Mouse (Mus musculus) myocyte (in vitro differentiated cells): ENCODE data around the gene Cwc25. TPM values are rescaled to one million over a fixed set of nuclear protein-coding genes. Genes with fewer than 3 reads are reported as not detected.

ENCODE experiments used
- H3K27me3 ChIP-seq: one replicate; pipeline ENCODE4 v1.6.1; 2011; ENCODE audit not compliant: control insufficient read depth, insufficient read depth, insufficient read length
- H3K36me3 ChIP-seq: one replicate; pipeline ENCODE4 v1.6.1; 2011; ENCODE audit not compliant: control insufficient read depth, insufficient read depth
- H3K4me2 ChIP-seq: one replicate; pipeline ENCODE4 v1.6.1; 2011; ENCODE audit warnings: low read depth, control low read depth
- H3K4me3 ChIP-seq: one replicate; pipeline ENCODE4 v1.5.1; 2011; ENCODE audit warnings: mild to moderate bottlenecking, control low read depth, moderate library complexity
- H3K79me2 ChIP-seq: one replicate; pipeline ENCODE4 v1.6.1; 2011; ENCODE audit not compliant: control insufficient read depth, insufficient read depth
- H3ac ChIP-seq: one replicate; pipeline ENCODE4 v1.6.1; 2011; ENCODE audit not compliant: control insufficient read depth, insufficient read length
- CEBPB ChIP-seq: IDR thresholded peaks from 2 replicates; pipeline ENCODE4 v1.6.1; 2011; ENCODE audit warnings: mild to moderate bottlenecking, moderate library complexity; ENCODE audit not compliant: poor library complexity, insufficient read depth, severe bottlenecking
- E2F4 ChIP-seq: IDR thresholded peaks from one replicate; pipeline ENCODE4 v1.6.1; 2011; ENCODE audit warnings: mild to moderate bottlenecking, control low read depth, moderate library complexity; ENCODE audit not compliant: insufficient read depth
- MAX ChIP-seq: IDR thresholded peaks from one replicate; pipeline ENCODE4 v1.6.1; 2011; ENCODE audit warnings: low read depth, mild to moderate bottlenecking, control low read depth
- MYOD1 ChIP-seq, 3 experiments: IDR thresholded peaks; one replicate each; pipeline ENCODE4 v1.6.1; 2011; ENCODE audit warnings: control low read depth in 2 of 3, low read depth in 2 of 3, mild to moderate bottlenecking in 2 of 3, moderate library complexity in 1 of 3; ENCODE audit not compliant: insufficient read length in 2 of 3, control insufficient read depth in 1 of 3
- MYOG ChIP-seq, 3 experiments: IDR thresholded peaks; one replicate each; pipeline ENCODE4 v1.6.1; 2011; ENCODE audit warnings: control low read depth in 2 of 3, low read depth in 2 of 3, mild to moderate bottlenecking in 2 of 3; ENCODE audit not compliant: insufficient read length in 2 of 3, control insufficient read depth in 1 of 3, insufficient read depth in 1 of 3
- POLR2A ChIP-seq: IDR thresholded peaks from one replicate; pipeline ENCODE4 v1.6.1; 2011; ENCODE audit warnings: low read depth, mild to moderate bottlenecking, control low read depth, moderate library complexity; ENCODE audit not compliant: insufficient read length
- POLR2AphosphoS2 ChIP-seq: IDR thresholded peaks from one replicate; pipeline ENCODE4 v1.6.1; 2011; ENCODE audit warnings: low read depth, control low read depth; ENCODE audit not compliant: insufficient read length
- REST ChIP-seq: IDR thresholded peaks from one replicate; pipeline ENCODE4 v1.6.1; 2011; ENCODE audit warnings: mild to moderate bottlenecking, control low read depth, moderate library complexity; ENCODE audit not compliant: insufficient read depth, insufficient read length
- SRF ChIP-seq: IDR thresholded peaks from one replicate; pipeline ENCODE4 v1.6.1; 2011; ENCODE audit warnings: low read depth; ENCODE audit not compliant: control insufficient read depth, insufficient read length
- TCF12 ChIP-seq: IDR thresholded peaks from one replicate; pipeline ENCODE4 v1.6.1; 2011; ENCODE audit warnings: mild to moderate bottlenecking, control low read depth; ENCODE audit not compliant: poor library complexity, insufficient read depth, severe bottlenecking
- TCF3 ChIP-seq: IDR thresholded peaks from one replicate; pipeline ENCODE4 v1.6.1; 2011; ENCODE audit warnings: low read depth, control low read depth; ENCODE audit not compliant: insufficient read length
- USF1 ChIP-seq: IDR thresholded peaks from one replicate; pipeline ENCODE4 v1.6.1; 2011; ENCODE audit warnings: low read depth, mild to moderate bottlenecking, control low read depth, moderate library complexity
- polyA plus RNA-seq: library from polyadenylated mRNA; unstranded; fragments of >200 nt; fragmentation: generic; extraction: Trizol; gene quantifications from one replicate; pipeline ENCODE4 v1.2.1, GENCODE M21; 2012; ENCODE audit warnings: missing spikeins

Gene Cwc25
- polyA plus RNA-seq, 1 experiment: 8.9 TPM

DNA sequence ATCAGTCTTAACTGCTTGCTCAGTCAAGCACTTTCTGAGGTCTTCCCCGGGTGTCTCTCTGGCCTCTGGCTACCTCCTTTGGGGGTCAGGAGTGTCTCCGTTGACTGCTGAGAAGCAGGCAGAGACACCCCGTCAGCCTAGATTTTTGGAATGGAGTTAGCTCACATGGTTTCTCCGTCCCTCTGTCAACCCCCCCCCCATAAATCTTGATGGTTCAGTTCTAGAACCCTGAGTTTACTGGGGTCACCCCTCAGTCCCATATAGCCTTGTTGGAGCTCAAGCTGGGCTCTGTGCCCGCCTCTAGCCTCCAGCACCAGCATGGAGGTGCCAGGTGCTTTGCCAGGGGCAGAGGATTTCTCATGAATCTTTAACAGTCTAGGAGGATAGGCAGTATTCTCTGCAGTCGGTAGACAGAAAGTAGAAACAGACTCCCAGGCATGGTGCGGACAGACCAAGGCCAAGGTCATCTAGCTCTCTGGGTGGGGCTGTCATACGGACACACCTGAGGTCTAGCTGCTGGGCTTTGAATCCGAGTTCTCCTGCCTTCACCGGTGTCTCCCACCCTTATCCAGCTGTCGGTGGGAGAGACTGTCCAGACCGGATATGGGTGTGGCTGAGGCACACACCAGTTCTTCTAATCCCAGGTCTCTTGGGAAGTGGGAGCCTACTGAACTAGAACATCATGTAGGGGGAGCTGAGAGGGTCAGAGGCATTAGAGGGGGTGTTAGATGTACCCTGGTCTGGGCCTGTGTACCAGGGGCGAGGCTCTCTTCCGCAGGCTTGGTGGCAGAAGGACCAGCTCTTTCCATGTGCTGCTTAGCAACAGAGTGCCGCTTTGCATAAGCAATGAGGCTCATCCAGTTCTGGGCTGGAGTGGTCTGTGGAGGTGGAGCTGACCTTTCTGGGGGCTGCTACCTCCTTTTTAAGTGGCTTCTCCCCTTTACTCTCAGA is 39.6 kb upstream of the Cwc25 start:
- TF ChIP-seq MAX (no peak), POLR2AphosphoS2 (no peak), MYOD1 (IDR thresholded peaks at IDR 0.05; ENCODE audit: control insufficient read depth in 1 of 3, insufficient read length in 2 of 3, low read depth in 2 of 3) (peak in 2 of 3 experiments; percentile 49 to 51), REST (no peak), MYOG (IDR thresholded peaks at IDR 0.05; ENCODE audit: control insufficient read depth in 1 of 3, insufficient read depth in 1 of 3, insufficient read length in 2 of 3, low read depth in 2 of 3) (peak in 1 of 3 experiments; percentile 42), POLR2A (no peak), USF1 (no peak)
- Histone ChIP-seq H3K79me2 (peaks cover 92% of the 10 kb centered on the region), H3K36me3 (peaks cover 9% of the 10 kb centered on the region), H3K27me3 (no peaks in the 10 kb centered on the region), H3K4me3 (peak overlapping the region; percentile 4), H3K4me2 (peak overlapping the region; percentile 81), H3ac (no peak overlapping the region)

DNA sequence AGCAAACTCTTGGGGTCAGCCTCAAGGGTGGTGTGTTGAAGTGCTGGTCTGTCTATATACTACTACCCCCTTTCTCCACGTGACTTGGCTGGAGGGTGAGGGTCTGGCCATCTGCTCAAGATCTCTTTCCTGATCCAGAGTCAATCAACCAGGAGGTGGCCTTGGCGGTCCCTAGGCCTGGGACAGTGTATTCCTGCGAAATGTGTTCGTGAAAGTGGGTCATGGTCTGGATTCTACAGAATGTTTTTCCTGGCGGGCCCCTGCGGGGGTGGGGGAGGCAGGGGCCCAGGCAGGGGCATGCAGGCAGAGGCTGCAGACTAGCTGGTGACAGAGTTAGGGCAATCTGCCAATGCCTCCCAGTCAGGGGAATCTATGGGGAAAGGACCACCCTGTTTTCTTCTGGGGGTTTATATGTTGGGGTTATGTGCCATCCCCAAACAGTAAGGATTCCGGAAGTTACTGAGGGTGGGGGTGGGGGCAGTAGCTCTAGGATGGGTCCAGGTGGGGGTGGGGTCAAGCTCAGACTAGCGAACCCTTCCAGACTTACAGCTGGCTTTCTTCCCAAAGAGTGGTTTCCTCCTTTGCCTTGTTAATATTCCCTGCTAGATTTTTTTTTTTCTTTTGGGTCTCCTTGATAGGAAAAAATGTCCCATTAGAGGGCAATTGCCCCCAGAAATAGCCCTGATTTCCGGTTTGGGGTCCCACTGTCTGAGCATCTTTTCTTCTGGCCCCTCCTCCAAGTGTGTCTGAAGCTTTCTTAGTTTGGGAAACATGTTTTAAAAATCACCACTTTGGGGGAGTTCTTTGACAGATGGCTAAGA is 38.7 kb upstream of the Cwc25 start:
- Histone ChIP-seq H3ac (no peak overlapping the region), H3K36me3 (peaks cover 9% of the 10 kb centered on the region), H3K4me2 (peak overlapping the region; percentile 81), H3K27me3 (no peaks in the 10 kb centered on the region), H3K4me3 (peak overlapping the region; percentile 4), H3K79me2 (peaks cover 89% of the 10 kb centered on the region)
- peak; percentile 17 for TF ChIP-seq USF1
- TF ChIP-seq REST: no peak

DNA sequence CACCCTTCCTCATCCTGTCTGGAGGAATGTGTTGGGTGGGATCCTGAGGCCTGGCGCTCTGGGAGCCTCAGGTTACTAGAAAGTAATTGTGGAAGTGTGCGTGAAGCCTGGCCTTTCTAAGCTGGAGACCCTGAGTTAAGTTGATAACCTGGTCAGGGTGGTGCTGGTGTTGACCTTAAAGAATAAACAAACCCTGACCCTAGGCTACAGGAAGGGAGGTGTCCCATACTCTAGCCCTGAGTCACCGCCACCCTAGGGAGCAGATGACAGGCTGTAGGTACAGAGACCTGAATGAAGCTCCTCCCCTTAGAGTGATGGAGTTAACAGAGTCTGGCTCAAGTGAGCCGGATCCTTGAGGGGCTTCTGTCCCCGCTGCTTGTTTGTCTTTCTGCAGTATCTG is 37.5 kb upstream of the Cwc25 start:
- H3K4me2 ChIP-seq: peak overlapping the region; percentile 27
- H3ac ChIP-seq: no peak overlapping the region
- H3K36me3 ChIP-seq: peaks cover 5% of the 10 kb centered on the region
- TF ChIP-seq E2F4 (no peak), TCF12 (no peak), POLR2AphosphoS2 (no peak), TCF3 (no peak), SRF (no peak), REST (no peak), MYOD1 (IDR thresholded peaks at IDR 0.05; ENCODE audit: control insufficient read depth in 1 of 3, insufficient read length in 2 of 3, low read depth in 2 of 3) (no peak), USF1 (no peak), POLR2A (no peak), MAX (no peak), MYOG (IDR thresholded peaks at IDR 0.05; ENCODE audit: control insufficient read depth in 1 of 3, insufficient read depth in 1 of 3, insufficient read length in 2 of 3, low read depth in 2 of 3) (no peak), CEBPB (no peak)
- no peaks in the 10 kb centered on the region for H3K27me3 ChIP-seq
- peaks cover 77% of the 10 kb centered on the region for H3K79me2 ChIP-seq
- H3K4me3 ChIP-seq: no peak overlapping the region

DNA sequence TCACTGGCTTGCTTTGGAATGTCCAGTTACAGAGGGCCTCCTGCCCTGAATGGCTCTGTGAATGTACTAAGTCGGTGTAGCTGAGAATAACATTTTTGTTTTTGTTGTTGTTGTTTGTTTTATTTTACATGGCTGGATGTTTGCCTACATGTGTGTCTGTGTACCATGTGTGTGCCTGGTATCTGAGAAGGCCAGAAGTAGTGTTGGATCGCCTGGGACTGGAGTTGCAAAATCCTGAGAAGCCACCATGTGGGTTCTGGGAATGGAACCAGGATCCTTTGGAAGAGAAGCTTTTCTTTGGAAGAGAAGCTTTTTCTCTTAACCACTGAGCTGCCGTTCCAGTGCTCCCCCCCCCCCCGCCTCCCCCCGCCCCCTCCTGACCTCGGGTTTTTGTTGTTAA is 36.1 kb upstream of the Cwc25 start:
- H3K4me3 ChIP-seq: peak overlapping the region; percentile 97
- peak overlapping the region; percentile 79 for H3K4me2 ChIP-seq
- peaks cover 5% of the 10 kb centered on the region for H3K36me3 ChIP-seq
- H3ac ChIP-seq: no peak overlapping the region
- no peaks in the 10 kb centered on the region for H3K27me3 ChIP-seq
- H3K79me2 ChIP-seq: peaks cover 71% of the 10 kb centered on the region
- TF ChIP-seq CEBPB (no peak), SRF (no peak), TCF3 (no peak), MYOD1 (IDR thresholded peaks at IDR 0.05; ENCODE audit: control insufficient read depth in 1 of 3, insufficient read length in 2 of 3, low read depth in 2 of 3) (no peak)

DNA sequence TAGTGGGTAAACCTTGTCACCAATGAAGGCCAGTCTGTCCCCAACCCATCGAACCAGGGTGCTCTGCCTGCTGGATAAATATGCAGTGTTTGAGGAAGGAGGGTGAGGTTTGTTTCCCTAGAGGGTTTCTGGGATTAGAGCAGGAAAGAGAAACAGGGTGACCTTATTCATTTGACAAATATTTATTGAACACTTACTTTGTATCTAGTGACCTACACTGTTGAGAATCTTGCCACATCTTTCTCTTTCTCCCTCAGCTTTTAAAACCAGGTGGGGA is 35.8 kb upstream of the Cwc25 start:
- Histone ChIP-seq H3K36me3 (peaks cover 5% of the 10 kb centered on the region), H3K4me3 (peak overlapping the region; percentile 97), H3K27me3 (no peaks in the 10 kb centered on the region), H3ac (no peak overlapping the region), H3K4me2 (peak overlapping the region; percentile 79), H3K79me2 (peaks cover 68% of the 10 kb centered on the region)
- TF ChIP-seq MYOG (IDR thresholded peaks at IDR 0.05; ENCODE audit: control insufficient read depth in 1 of 3, insufficient read depth in 1 of 3, insufficient read length in 2 of 3, low read depth in 2 of 3) (no peak), E2F4 (no peak), REST (no peak), MAX (no peak), POLR2AphosphoS2 (no peak), USF1 (no peak), MYOD1 (IDR thresholded peaks at IDR 0.05; ENCODE audit: control insufficient read depth in 1 of 3, insufficient read length in 2 of 3, low read depth in 2 of 3) (no peak), CEBPB (no peak), TCF12 (no peak), SRF (no peak), TCF3 (no peak), POLR2A (no peak)
